Mouse (Mus musculus) intestine, embryonic 14.5 days (tissue): ENCODE measurements at regions not wholly inside any gene's neighbourhood (a gene's known extent, or its start where the extent isn't known, plus 50 kb on each side); places are given as distances from the start of the nearest gene placed in this dataset.

ENCODE experiments used
- ATAC-seq: fragments of 200-750 bp; cut with Nextera tagmentation; replicated peaks from 2 replicates; pipeline ENCODE4 v1.8.0; 2017; ENCODE audit warnings: low read depth, moderate number of reproducible peaks, moderate TSS enrichment, moderate library complexity; ENCODE audit not compliant: low FRiP score, low TSS enrichment
- DNase-seq: peaks from one replicate; pipeline ENCODE4 v3.0.0-alpha.2; 2018; ENCODE audit warnings: low spot score
- H3K27ac ChIP-seq: fragments of 300-500 bp; sonication (generic); 2 replicates; pipeline ENCODE4 v1.5.1; 2014; ENCODE audit warnings: low read depth, mild to moderate bottlenecking, control low read depth
- H3K27me3 ChIP-seq: fragments of 300-500 bp; sonication (generic); replicated peaks from 2 replicates; pipeline ENCODE4 v1.6.1; 2014; ENCODE audit warnings: low read length, control low read depth; ENCODE audit not compliant: control insufficient read depth, insufficient read depth
- H3K36me3 ChIP-seq: fragments of 300-500 bp; sonication (generic); 2 replicates; pipeline ENCODE4 v1.6.1; 2014; ENCODE audit warnings: low read length, control low read depth; ENCODE audit not compliant: control insufficient read depth, insufficient read depth
- H3K4me1 ChIP-seq: fragments of 300-500 bp; sonication (generic); replicated peaks from 2 replicates; pipeline ENCODE4 v1.6.1; 2014; ENCODE audit warnings: low read length, control low read depth, mixed read lengths; ENCODE audit not compliant: control insufficient read depth, insufficient read depth
- H3K4me2 ChIP-seq: fragments of 300-500 bp; sonication (generic); 2 replicates; pipeline ENCODE4 v1.6.1; 2014; ENCODE audit warnings: low read length
- H3K4me3 ChIP-seq: fragments of 300-500 bp; sonication (generic); 2 replicates; pipeline ENCODE4 v1.5.1; 2014; ENCODE audit warnings: low read depth, low read length, control low read depth, mixed read lengths
- H3K9ac ChIP-seq: fragments of 300-500 bp; sonication (generic); 2 replicates; pipeline ENCODE4 v1.6.1; 2014; ENCODE audit warnings: mild to moderate bottlenecking, low read length
- H3K9me3 ChIP-seq: fragments of 300-500 bp; sonication (generic); 2 replicates; pipeline ENCODE4 v1.6.1; 2016; ENCODE audit warnings: low read length, control low read depth; ENCODE audit not compliant: control insufficient read depth
- WGBS: fragments of 180-500 bp; shearing (Covaris S2); extraction: QIAGEN DNeasy Blood & Tissue Kit; methylation state at CpG from one replicate; pipeline ENCODE4 v1.1.7; 2014; 5-methylcytosine and 5-hydroxymethylcytosine counted together

GRCm38 (mm10) chr15:90733891-90734290 lies 54.7 kb upstream of the Cpne8 start:
- H3K27ac ChIP-seq = no peak overlapping the region
- H3K4me3 ChIP-seq = no peak overlapping the region
- no peaks in the 10 kb centered on the region for H3K27me3 ChIP-seq
- ATAC-seq = no peak
- no peaks in the 10 kb centered on the region for H3K9me3 ChIP-seq
- no peak for DNase-seq
- no peaks in the 10 kb centered on the region for H3K36me3 ChIP-seq
- WGBS = 87% methylated on average over 7 of the region's 7 CpGs
- H3K9ac ChIP-seq = no peak overlapping the region
- H3K4me1 ChIP-seq = no peaks in the 10 kb centered on the region
- H3K4me2 ChIP-seq = no peak overlapping the region
